Mouse (Mus musculus): Measurements from ENCODE around the gene Hibadh. TPM values are rescaled to one million over a fixed set of nuclear protein-coding genes. Genes with fewer than 3 reads are reported as not detected.

The Hibadh gene
- polyA plus RNA-seq, 1 experiment = 334 TPM

- DNase-seq = no peak
- Histone ChIP-seq H3K27ac (ENCODE audit: insufficient read depth, low read depth, low read length) (no peak overlapping the region), H3K27me3 (replicated peaks; ENCODE audit: control insufficient read depth, insufficient read depth, low read length) (no peaks in the 10 kb centered on the region), H3K4me3 (ENCODE audit: insufficient read depth, low read depth, low read length) (no peak overlapping the region), H3K36me3 (ENCODE audit: control insufficient read depth, insufficient read depth, low read length) (peaks cover 1% of the 10 kb centered on the region; the same call in 1 of the 2 replicates), H3K4me1 (ENCODE audit: control insufficient read depth, insufficient read depth, low read length) (no peaks in the 10 kb centered on the region)
- 84% methylated on average over 5 of the region's 5 CpGs for WGBS
- no peak for TF ChIP-seq CTCF (conservative IDR thresholded peaks at IDR 0.05; ENCODE audit: insufficient read depth, insufficient read length, low read depth, low read length)
- no peak for TF ChIP-seq POLR2A (IDR thresholded peaks at IDR 0.05; ENCODE audit: low read depth, low read length)
Measured at GRCm38 (mm10) chr6:52542464-52542863, 97.7 kb downstream of the Hibadh start.

DNA sequence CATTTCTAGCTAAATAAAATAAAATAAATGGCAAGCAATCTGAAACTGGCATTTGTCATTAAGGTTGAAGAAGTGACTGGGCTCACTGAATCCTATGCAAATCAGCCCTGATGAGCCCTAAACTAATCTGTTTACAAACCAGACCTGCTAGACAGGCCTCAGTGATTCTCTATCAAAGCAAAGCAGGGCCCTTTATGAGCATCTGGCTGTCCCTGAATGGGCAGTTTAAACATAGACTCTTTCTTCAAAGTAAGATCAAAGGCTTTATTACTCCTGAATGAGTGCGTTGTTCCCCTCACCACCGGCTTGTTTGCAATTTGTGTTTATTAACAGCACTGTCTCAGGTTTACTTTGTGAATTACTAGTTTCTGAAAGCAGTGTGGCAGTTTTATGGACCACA is 100.3 kb downstream of the Hibadh start:
- H3K4me1 ChIP-seq (ENCODE audit: control insufficient read depth, insufficient read depth, low read length) = no peaks in the 10 kb centered on the region
- WGBS = 63% methylated on average over 2 of the region's 2 CpGs
- no peak for DNase-seq
- H3K27ac ChIP-seq (ENCODE audit: insufficient read depth, low read depth, low read length) = no peak overlapping the region
- H3K27me3 ChIP-seq (replicated peaks; ENCODE audit: control insufficient read depth, insufficient read depth, low read length) = no peaks in the 10 kb centered on the region
- no peak for TF ChIP-seq POLR2A (IDR thresholded peaks at IDR 0.05; ENCODE audit: low read depth, low read length)
- no peak for TF ChIP-seq CTCF (conservative IDR thresholded peaks at IDR 0.05; ENCODE audit: insufficient read depth, insufficient read length, low read depth, low read length)
- H3K36me3 ChIP-seq (ENCODE audit: control insufficient read depth, insufficient read depth, low read length) = no peaks in the 10 kb centered on the region
- H3K4me3 ChIP-seq (ENCODE audit: insufficient read depth, low read depth, low read length) = no peak overlapping the region

GRCm38 (mm10) chr6:52535072-52535704 is 105.0 kb downstream of the Hibadh start:
- no peak for TF ChIP-seq CTCF (conservative IDR thresholded peaks at IDR 0.05; ENCODE audit: insufficient read depth, insufficient read length, low read depth, low read length)
- TF ChIP-seq POLR2A (IDR thresholded peaks at IDR 0.05; ENCODE audit: low read depth, low read length) = no peak
- no peak for DNase-seq
- 68% methylated on average over 11 of the region's 11 CpGs for WGBS
- Histone ChIP-seq H3K4me3 (ENCODE audit: insufficient read depth, low read depth, low read length) (no peak overlapping the region), H3K27ac (ENCODE audit: insufficient read depth, low read depth, low read length) (no peak overlapping the region), H3K4me1 (ENCODE audit: control insufficient read depth, insufficient read depth, low read length) (no peaks in the 10 kb centered on the region), H3K27me3 (replicated peaks; ENCODE audit: control insufficient read depth, insufficient read depth, low read length) (no peaks in the 10 kb centered on the region), H3K36me3 (ENCODE audit: control insufficient read depth, insufficient read depth, low read length) (no peaks in the 10 kb centered on the region)

DNA sequence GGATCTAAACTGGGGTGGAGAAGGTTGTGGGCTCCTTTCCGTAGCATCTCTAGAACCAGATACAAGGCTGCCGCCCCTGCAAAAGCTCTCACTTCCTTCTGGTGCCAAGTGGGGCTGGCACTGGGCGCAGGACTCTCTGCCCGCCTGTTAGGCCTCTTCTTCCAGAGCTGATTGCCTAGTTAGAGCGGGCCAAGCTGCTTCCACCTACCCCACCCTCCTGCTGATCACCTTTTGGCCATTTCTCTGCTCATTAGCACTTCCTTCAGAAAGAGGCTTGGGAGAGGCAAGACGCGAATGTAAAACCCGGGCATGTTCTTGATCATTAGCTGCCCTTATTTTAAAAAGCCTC is 108.1 kb downstream of the Hibadh start:
- H3K27ac ChIP-seq (ENCODE audit: insufficient read depth, low read depth, low read length) = no peak overlapping the region
- WGBS = 84% methylated on average over 8 of the region's 8 CpGs
- DNase-seq = no peak
- H3K36me3 ChIP-seq (ENCODE audit: control insufficient read depth, insufficient read depth, low read length) = no peaks in the 10 kb centered on the region
- no peaks in the 10 kb centered on the region for H3K4me1 ChIP-seq (ENCODE audit: control insufficient read depth, insufficient read depth, low read length)
- no peak for TF ChIP-seq POLR2A (IDR thresholded peaks at IDR 0.05; ENCODE audit: low read depth, low read length)
- no peak for TF ChIP-seq CTCF (conservative IDR thresholded peaks at IDR 0.05; ENCODE audit: insufficient read depth, insufficient read length, low read depth, low read length)
- H3K27me3 ChIP-seq (replicated peaks; ENCODE audit: control insufficient read depth, insufficient read depth, low read length) = no peaks in the 10 kb centered on the region
- no peak overlapping the region for H3K4me3 ChIP-seq (ENCODE audit: insufficient read depth, low read depth, low read length)

DNA sequence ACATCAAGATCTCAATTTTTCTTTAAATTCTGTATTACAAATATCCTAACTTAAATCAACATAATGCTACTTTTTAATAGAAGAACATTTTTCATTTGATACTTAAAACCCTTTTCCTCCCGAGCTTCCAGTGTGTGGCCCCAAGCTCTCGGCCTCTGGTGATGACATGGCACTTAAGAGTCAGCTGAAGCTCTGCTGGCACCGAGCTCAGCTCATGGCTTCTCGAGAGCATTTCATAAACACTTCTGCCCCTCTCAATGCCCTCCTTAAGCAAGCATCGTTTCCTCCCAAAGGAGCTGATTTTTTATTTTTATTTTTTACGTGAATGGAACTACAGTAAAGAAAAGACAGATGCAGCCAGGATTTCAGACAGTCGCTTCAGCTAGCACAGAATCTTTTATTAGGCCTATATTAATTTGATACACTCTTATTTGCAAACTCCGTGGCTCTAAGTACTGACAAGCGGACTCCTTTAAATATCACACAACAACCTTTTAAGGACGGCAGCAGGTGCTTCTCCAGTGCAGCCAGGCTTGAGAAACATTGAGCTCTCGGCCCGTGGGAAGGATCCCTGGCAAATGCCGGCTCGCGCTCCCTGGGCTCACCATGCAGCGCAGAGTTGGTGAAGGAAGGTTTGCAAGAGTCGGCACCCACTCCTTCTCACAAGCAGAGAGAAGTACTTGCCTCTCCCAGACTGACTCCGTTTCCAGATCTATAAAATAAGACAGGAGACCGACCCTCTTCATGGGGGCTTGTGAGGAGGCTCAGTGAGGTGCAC is 108.6 kb downstream of the Hibadh start:
- WGBS = 85% methylated on average over 19 of the region's 19 CpGs
- Histone ChIP-seq H3K27ac (ENCODE audit: insufficient read depth, low read depth, low read length) (no peak overlapping the region), H3K36me3 (ENCODE audit: control insufficient read depth, insufficient read depth, low read length) (no peaks in the 10 kb centered on the region), H3K4me3 (ENCODE audit: insufficient read depth, low read depth, low read length) (no peak overlapping the region), H3K27me3 (replicated peaks; ENCODE audit: control insufficient read depth, insufficient read depth, low read length) (no peaks in the 10 kb centered on the region), H3K4me1 (ENCODE audit: control insufficient read depth, insufficient read depth, low read length) (no peaks in the 10 kb centered on the region)
- DNase-seq = no peak
- TF ChIP-seq CTCF (conservative IDR thresholded peaks at IDR 0.05; ENCODE audit: insufficient read depth, insufficient read length, low read depth, low read length) (no peak), POLR2A (IDR thresholded peaks at IDR 0.05; ENCODE audit: low read depth, low read length) (no peak)

- Histone ChIP-seq H3K4me1 (ENCODE audit: control insufficient read depth, insufficient read depth, low read length) (no peaks in the 10 kb centered on the region), H3K27me3 (replicated peaks; ENCODE audit: control insufficient read depth, insufficient read depth, low read length) (no peaks in the 10 kb centered on the region), H3K36me3 (ENCODE audit: control insufficient read depth, insufficient read depth, low read length) (no peaks in the 10 kb centered on the region), H3K27ac (ENCODE audit: insufficient read depth, low read depth, low read length) (no peak overlapping the region), H3K4me3 (ENCODE audit: insufficient read depth, low read depth, low read length) (no peak overlapping the region)
- 93% methylated on average over 10 of the region's 10 CpGs for WGBS
- DNase-seq = no peak
- no peak for TF ChIP-seq POLR2A (IDR thresholded peaks at IDR 0.05; ENCODE audit: low read depth, low read length)
- TF ChIP-seq CTCF (conservative IDR thresholded peaks at IDR 0.05; ENCODE audit: insufficient read depth, insufficient read length, low read depth, low read length) = no peak
Measured at GRCm38 (mm10) chr6:52530861-52531260, 109.3 kb downstream of the Hibadh start.

DNA sequence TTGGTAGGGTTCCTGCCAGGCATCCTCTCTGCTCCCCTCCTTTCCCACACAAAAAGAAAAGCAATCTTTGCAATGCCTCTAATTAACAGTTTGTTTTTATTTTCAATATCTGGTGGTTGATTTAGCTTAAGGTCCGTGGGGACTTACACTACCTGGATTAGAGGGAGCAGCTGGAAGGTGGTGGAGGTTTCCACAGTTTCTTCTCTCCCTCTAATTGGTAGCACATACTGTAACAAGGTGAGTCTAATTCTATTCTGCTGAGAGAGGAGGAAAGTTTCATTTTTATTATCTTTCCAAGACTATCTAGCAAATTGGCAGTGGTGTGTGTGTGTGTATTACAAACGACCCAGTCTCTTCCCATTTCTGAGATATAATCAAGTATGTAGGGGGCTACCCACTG is 116.0 kb downstream of the Hibadh start:
- TF ChIP-seq POLR2A (IDR thresholded peaks at IDR 0.05; ENCODE audit: low read depth, low read length) = no peak
- TF ChIP-seq CTCF (conservative IDR thresholded peaks at IDR 0.05; ENCODE audit: insufficient read depth, insufficient read length, low read depth, low read length) = no peak
- no peak overlapping the region for H3K27ac ChIP-seq (ENCODE audit: insufficient read depth, low read depth, low read length)
- H3K4me1 ChIP-seq (ENCODE audit: control insufficient read depth, insufficient read depth, low read length) = no peaks in the 10 kb centered on the region
- no peak for DNase-seq
- no peaks in the 10 kb centered on the region for H3K36me3 ChIP-seq (ENCODE audit: control insufficient read depth, insufficient read depth, low read length)
- H3K4me3 ChIP-seq (ENCODE audit: insufficient read depth, low read depth, low read length) = no peak overlapping the region
- H3K27me3 ChIP-seq (replicated peaks; ENCODE audit: control insufficient read depth, insufficient read depth, low read length) = no peaks in the 10 kb centered on the region
- 71% methylated on average over 2 of the region's 2 CpGs for WGBS
